Mouse (Mus musculus): ENCODE measurements around the gene Dirc2.
A peak's percentile ranks its signal among the peaks of the same experiment; 100 is the strongest.

The Dirc2 gene

GRCm38 (mm10) chr16:35738096-35738767 is 30.9 kb downstream of the Dirc2 start:
- DNase-seq, result no peak

GRCm38 (mm10) chr16:35734038-35734437 is 35.1 kb downstream of the Dirc2 start:
- peak; percentile 55 to 68 for DNase-seq

GRCm38 (mm10) chr16:35732096-35732495 is 37.1 kb downstream of the Dirc2 start:
- no peak for DNase-seq

- DNase-seq, result no peak
Observed at GRCm38 (mm10) chr16:35729151-35729738, 39.9 kb downstream of the Dirc2 start.

GRCm38 (mm10) chr16:35726601-35727000 is 42.6 kb downstream of the Dirc2 start:
- no peak for DNase-seq

GRCm38 (mm10) chr16:35724561-35724960 is 44.6 kb downstream of the Dirc2 start:
- DNase-seq, result no peak

- DNase-seq, result no peak
Observed at GRCm38 (mm10) chr16:35717761-35718160, 51.4 kb downstream of the Dirc2 start.

- DNase-seq, result no peak
Observed at GRCm38 (mm10) chr16:35716257-35716656, 52.9 kb downstream of the Dirc2 start.

- no peak for DNase-seq
Observed at GRCm38 (mm10) chr16:35715771-35716170, 53.4 kb downstream of the Dirc2 start.

GRCm38 (mm10) chr16:35715350-35715749 is 53.8 kb downstream of the Dirc2 start:
- no peak for DNase-seq

GRCm38 (mm10) chr16:35714689-35715088 is 54.5 kb downstream of the Dirc2 start:
- no peak for DNase-seq

- no peak for DNase-seq
Observed at GRCm38 (mm10) chr16:35713606-35714005, 55.5 kb downstream of the Dirc2 start.

- no peak for DNase-seq
Observed at GRCm38 (mm10) chr16:35711004-35711403, 58.2 kb downstream of the Dirc2 start.

GRCm38 (mm10) chr16:35707004-35707403 is 62.2 kb downstream of the Dirc2 start:
- DNase-seq, result no peak

- no peak for DNase-seq
Observed at GRCm38 (mm10) chr16:35704796-35705195, 64.4 kb downstream of the Dirc2 start.

- DNase-seq, result no peak
Observed at GRCm38 (mm10) chr16:35703763-35704679, 65.1 kb downstream of the Dirc2 start.

- DNase-seq, result no peak
Observed at GRCm38 (mm10) chr16:35701823-35702222, 67.3 kb downstream of the Dirc2 start.

GRCm38 (mm10) chr16:35696103-35696502 is 73.1 kb downstream of the Dirc2 start:
- no peak for DNase-seq

GRCm38 (mm10) chr16:35694250-35694846 is 74.8 kb downstream of the Dirc2 start:
- no peak for DNase-seq

- peak in 1 of 2 experiments; percentile 12 for DNase-seq
Observed at GRCm38 (mm10) chr16:35691606-35692005, 77.5 kb downstream of the Dirc2 start.

GRCm38 (mm10) chr16:35686491-35686890 is 82.7 kb downstream of the Dirc2 start:
- no peak for DNase-seq

- no peak for DNase-seq
Observed at GRCm38 (mm10) chr16:35685027-35685426, 84.1 kb downstream of the Dirc2 start.
